Mouse (Mus musculus) G1E (cell line): ENCODE data around the gene Gm20532.

Source experiments
- CTCF ChIP-seq: IDR thresholded peaks from 2 replicates; pipeline ENCODE4 v1.5.1; 2012; ENCODE audit warnings: low read depth, low read length, inconsistent platforms, mixed read lengths
- GATA1 ChIP-seq: IDR thresholded peaks from 2 replicates; pipeline ENCODE4 v1.6.1; 2012; ENCODE audit warnings: borderline replicate concordance, low read length, inconsistent platforms, mixed read lengths

- TF ChIP-seq CTCF (no peak), GATA1 (no peak)
These were observed 20.1 kb downstream of the Gm20532 start for GRCm38 (mm10) chr2:26606579-26606978.
